Mouse (Mus musculus): ENCODE results near the gene Dnah2.

DNA sequence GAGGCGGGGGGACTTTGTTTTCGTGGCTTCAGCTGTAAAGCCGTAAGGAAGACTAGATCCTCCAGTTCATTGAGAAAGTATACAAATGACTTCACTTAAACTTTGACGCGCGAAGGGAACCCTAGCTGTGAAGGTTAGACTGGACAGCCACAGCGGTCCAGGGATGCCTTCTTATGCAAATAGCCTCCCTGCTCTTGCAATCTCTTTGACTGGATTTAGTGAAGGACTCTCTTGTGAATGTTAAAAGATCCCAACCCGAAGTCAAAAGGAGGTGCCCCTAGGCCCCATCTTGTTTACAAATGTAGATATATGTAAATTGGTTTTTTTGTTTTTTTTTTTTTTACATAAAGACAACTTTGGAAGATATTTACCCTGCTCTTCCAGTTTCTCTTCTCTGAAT lies 32.9 kb upstream of the Dnah2 start:
- no peak for TF ChIP-seq EP300 (IDR thresholded peaks at IDR 0.05)
- 0 out of 2 replicates have a peak, but pooled peaks have one; percentile 7 for TF ChIP-seq CTCF (IDR thresholded peaks at IDR 0.05)

Measured in lung, postnatal 0 days (tissue).